Mouse (Mus musculus): Measurements from ENCODE around the gene Lix1l. TPM values are rescaled to one million over a fixed set of nuclear protein-coding genes. Genes with fewer than 3 reads are reported as not detected.

Gene Lix1l
- polyA plus RNA-seq, 1 experiment = 30.2 TPM

DNA sequence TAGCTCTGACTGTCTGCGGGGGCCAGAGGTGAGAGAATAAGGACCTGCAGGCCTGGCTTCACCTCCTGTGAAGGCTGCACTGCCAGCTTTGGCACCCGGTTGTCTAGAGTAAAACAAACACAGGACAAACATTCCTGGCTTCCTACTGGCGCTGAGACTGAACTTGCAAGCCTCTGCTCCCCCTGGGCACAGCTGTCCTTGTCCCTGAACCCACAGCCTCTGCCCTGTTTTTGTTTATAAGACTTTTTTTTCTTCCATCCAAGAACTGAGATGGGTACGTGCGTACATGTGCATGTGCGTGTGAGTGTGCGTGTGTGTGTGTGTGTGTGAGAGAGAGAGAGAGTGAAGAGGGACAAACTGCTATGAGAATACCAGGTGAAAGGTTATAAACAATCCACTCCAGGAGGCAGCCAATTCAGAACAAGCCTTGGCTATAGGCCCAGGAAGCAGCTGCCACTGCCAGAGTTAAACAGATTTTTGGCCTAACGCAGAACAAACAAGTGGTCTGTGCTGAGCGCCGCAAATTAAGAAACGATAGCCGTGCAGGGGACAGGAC is 45.8 kb upstream of the Lix1l start:
- no peaks in the 10 kb centered on the region for H3K27me3 ChIP-seq (ENCODE audit: control insufficient read depth, insufficient read depth, insufficient read length)
- peaks cover 4% of the 10 kb centered on the region for H3K36me3 ChIP-seq (ENCODE audit: control insufficient read depth, insufficient read depth)
- no peak overlapping the region for H3K4me3 ChIP-seq
- peaks cover 9% of the 10 kb centered on the region for H3K79me2 ChIP-seq (ENCODE audit: control insufficient read depth, insufficient read depth)
- no peak overlapping the region for H3ac ChIP-seq (ENCODE audit: control insufficient read depth, insufficient read length)
- H3K4me2 ChIP-seq (ENCODE audit: low read depth) = peak overlapping the region; percentile 34
- peak; percentile 64 to 81 (median 70) for TF ChIP-seq MYOD1 (IDR thresholded peaks at IDR 0.05; ENCODE audit: control insufficient read depth in 1 of 3, insufficient read length in 2 of 3, low read depth in 2 of 3)
- TF ChIP-seq MYOG (IDR thresholded peaks at IDR 0.05; ENCODE audit: control insufficient read depth in 1 of 3, insufficient read depth in 1 of 3, insufficient read length in 2 of 3, low read depth in 2 of 3) = peak in 2 of 3 experiments; percentile 69 to 81
- TF ChIP-seq REST (IDR thresholded peaks at IDR 0.05; ENCODE audit: insufficient read depth, insufficient read length) = no peak
- no peak for TF ChIP-seq CEBPB (IDR thresholded peaks at IDR 0.05; ENCODE audit: insufficient read depth, poor library complexity, severe bottlenecking)
- TF ChIP-seq TCF12 (IDR thresholded peaks at IDR 0.05; ENCODE audit: insufficient read depth, poor library complexity, severe bottlenecking) = no peak
- no peak for TF ChIP-seq POLR2A (IDR thresholded peaks at IDR 0.05; ENCODE audit: insufficient read length, low read depth)

DNA sequence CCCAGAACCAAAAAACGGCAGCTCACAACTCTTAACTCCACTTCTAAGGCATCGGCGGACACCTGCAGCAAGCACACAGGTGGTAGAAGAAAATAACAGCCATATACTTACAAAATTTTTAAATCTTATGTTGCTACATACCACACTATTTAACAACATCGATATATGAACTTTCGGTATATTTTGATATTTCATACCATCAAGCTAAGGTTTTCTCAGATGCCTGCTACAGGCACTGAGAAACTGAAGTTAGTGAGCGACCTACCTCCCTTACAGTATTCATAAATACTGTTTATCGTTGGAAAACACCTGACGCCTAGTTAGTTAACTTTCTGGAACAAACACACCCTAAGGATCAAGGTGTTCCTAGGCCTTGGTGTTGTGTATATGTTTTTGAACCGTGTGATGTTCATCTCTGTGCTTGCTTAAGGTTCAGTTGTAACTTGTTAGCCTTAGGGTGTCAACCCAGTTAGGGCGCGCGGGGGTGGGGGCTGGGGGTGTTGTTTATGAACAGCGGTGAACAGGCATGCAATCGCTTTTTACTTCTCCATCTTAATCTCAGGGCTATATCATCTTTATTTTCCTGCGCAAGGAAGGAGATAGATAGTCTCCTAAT is 44.8 kb upstream of the Lix1l start:
- peaks cover 10% of the 10 kb centered on the region for H3K36me3 ChIP-seq (ENCODE audit: control insufficient read depth, insufficient read depth)
- peak overlapping the region; percentile 71 for H3K4me3 ChIP-seq
- H3K4me2 ChIP-seq (ENCODE audit: low read depth) = no peak overlapping the region
- H3ac ChIP-seq (ENCODE audit: control insufficient read depth, insufficient read length) = no peak overlapping the region
- H3K27me3 ChIP-seq (ENCODE audit: control insufficient read depth, insufficient read depth, insufficient read length) = no peaks in the 10 kb centered on the region
- TF ChIP-seq MAX (IDR thresholded peaks at IDR 0.05; ENCODE audit: low read depth) (no peak), POLR2AphosphoS2 (IDR thresholded peaks at IDR 0.05; ENCODE audit: insufficient read length, low read depth) (no peak), POLR2A (IDR thresholded peaks at IDR 0.05; ENCODE audit: insufficient read length, low read depth) (no peak)
- peaks cover 9% of the 10 kb centered on the region for H3K79me2 ChIP-seq (ENCODE audit: control insufficient read depth, insufficient read depth)

DNA sequence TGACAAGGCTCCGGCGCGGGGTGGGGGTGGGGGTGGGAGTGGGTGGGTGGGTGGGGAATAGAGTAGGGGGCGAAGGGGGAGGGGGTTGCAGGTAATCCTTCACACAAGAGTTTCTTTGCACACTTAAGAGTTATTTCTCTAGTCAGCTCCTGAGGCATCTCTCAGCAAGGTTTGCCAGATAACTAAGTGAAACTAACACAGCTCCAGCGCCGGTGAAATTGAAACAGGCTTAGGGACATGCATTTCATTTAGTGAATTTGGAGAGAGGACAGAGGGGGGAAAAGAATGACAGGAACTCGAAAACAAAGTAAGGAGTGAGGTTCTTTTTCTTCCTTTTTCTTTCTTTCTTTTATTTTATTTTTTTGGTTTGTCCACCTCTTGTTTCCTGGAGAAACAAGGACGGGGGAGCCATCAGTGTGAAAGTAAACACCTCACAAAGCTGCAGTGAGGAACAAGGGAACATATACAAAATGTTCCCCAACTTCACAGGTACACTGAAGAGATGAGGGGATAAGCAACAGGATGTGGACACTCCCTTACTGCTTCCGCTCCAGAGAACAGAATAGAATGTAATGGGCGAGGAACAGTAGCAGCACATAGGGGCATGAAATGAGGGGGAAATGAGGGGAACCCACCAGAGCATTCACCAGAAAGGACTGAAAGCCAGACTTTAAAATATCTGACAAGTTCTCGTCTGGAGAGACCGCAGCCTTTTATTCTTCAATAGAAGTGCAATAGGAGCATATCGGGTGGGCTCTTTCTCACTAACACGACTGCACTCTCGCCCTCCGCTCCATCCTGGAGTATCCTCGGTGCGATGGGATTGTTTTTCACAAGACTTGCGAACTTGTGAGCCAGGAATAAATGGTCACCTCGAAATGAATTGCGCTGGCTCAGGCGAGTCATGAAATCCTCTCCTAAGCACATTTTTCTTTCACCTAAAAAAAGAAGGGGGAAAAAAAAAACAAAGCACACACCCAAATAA is 44.0 kb upstream of the Lix1l start:
- no peaks in the 10 kb centered on the region for H3K27me3 ChIP-seq (ENCODE audit: control insufficient read depth, insufficient read depth, insufficient read length)
- H3ac ChIP-seq (ENCODE audit: control insufficient read depth, insufficient read length) = no peak overlapping the region
- peak overlapping the region; percentile 98 for H3K4me2 ChIP-seq (ENCODE audit: low read depth)
- peak overlapping the region; percentile 71 for H3K4me3 ChIP-seq
- peaks cover 12% of the 10 kb centered on the region for H3K36me3 ChIP-seq (ENCODE audit: control insufficient read depth, insufficient read depth)
- no peak for TF ChIP-seq TCF12 (IDR thresholded peaks at IDR 0.05; ENCODE audit: insufficient read depth, poor library complexity, severe bottlenecking)
- no peak for TF ChIP-seq MYOG (IDR thresholded peaks at IDR 0.05; ENCODE audit: control insufficient read depth in 1 of 3, insufficient read depth in 1 of 3, insufficient read length in 2 of 3, low read depth in 2 of 3)
- TF ChIP-seq CEBPB (IDR thresholded peaks at IDR 0.05; ENCODE audit: insufficient read depth, poor library complexity, severe bottlenecking) = no peak
- no peak for TF ChIP-seq POLR2AphosphoS2 (IDR thresholded peaks at IDR 0.05; ENCODE audit: insufficient read length, low read depth)
- TF ChIP-seq POLR2A (IDR thresholded peaks at IDR 0.05; ENCODE audit: insufficient read length, low read depth) = no peak
- TF ChIP-seq MAX (IDR thresholded peaks at IDR 0.05; ENCODE audit: low read depth) = no peak
- TF ChIP-seq REST (IDR thresholded peaks at IDR 0.05; ENCODE audit: insufficient read depth, insufficient read length) = no peak
- no peak for TF ChIP-seq E2F4 (IDR thresholded peaks at IDR 0.05; ENCODE audit: insufficient read depth)
- no peak for TF ChIP-seq MYOD1 (IDR thresholded peaks at IDR 0.05; ENCODE audit: control insufficient read depth in 1 of 3, insufficient read length in 2 of 3, low read depth in 2 of 3)
- TF ChIP-seq TCF3 (IDR thresholded peaks at IDR 0.05; ENCODE audit: insufficient read length, low read depth) = no peak
- TF ChIP-seq USF1 (IDR thresholded peaks at IDR 0.05; ENCODE audit: low read depth) = no peak
- peaks cover 9% of the 10 kb centered on the region for H3K79me2 ChIP-seq (ENCODE audit: control insufficient read depth, insufficient read depth)

DNA sequence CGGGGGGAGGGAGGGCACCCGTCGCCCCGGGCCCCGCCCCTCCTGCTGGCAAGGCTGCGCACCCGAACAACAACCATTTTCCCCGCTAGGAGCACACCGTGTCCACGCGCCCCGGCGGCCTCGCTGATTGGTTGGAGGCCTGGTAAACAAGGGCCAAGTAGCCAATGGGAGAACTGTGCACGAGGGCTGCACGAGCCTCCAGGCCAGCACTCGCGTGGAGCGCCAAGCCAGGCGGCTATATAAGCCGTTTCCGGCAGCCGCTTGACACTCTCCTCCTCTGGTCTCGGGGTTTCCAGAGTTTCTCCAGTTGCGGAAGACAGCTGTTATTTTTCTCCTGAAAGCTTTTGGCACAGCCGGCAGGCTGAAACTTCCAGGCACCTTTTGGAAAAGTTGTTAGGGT is 43.3 kb upstream of the Lix1l start, which contains the start of gene Txnip:
TSS of gene Txnip (plus strand) at position 264 of the 400 bp plus-strand sequence.
- no peaks in the 10 kb centered on the region for H3K27me3 ChIP-seq (ENCODE audit: control insufficient read depth, insufficient read depth, insufficient read length)
- H3K79me2 ChIP-seq (ENCODE audit: control insufficient read depth, insufficient read depth) = peaks cover 9% of the 10 kb centered on the region
- H3K36me3 ChIP-seq (ENCODE audit: control insufficient read depth, insufficient read depth) = peaks cover 12% of the 10 kb centered on the region
- peak within 1 kb of the TSS; percentile 98 for H3K4me2 ChIP-seq (ENCODE audit: low read depth)
- no peak within 1 kb of the TSS for H3ac ChIP-seq (ENCODE audit: control insufficient read depth, insufficient read length)
- TF ChIP-seq CEBPB (IDR thresholded peaks at IDR 0.05; ENCODE audit: insufficient read depth, poor library complexity, severe bottlenecking) (no peak), MYOD1 (IDR thresholded peaks at IDR 0.05; ENCODE audit: control insufficient read depth in 1 of 3, insufficient read length in 2 of 3, low read depth in 2 of 3) (no peak), TCF3 (IDR thresholded peaks at IDR 0.05; ENCODE audit: insufficient read length, low read depth) (no peak), MAX (IDR thresholded peaks at IDR 0.05; ENCODE audit: low read depth) (peak; percentile 64), USF1 (IDR thresholded peaks at IDR 0.05; ENCODE audit: low read depth) (peak; percentile 18), SRF (IDR thresholded peaks at IDR 0.05; ENCODE audit: control insufficient read depth, insufficient read length, low read depth) (peak; percentile 97), REST (IDR thresholded peaks at IDR 0.05; ENCODE audit: insufficient read depth, insufficient read length) (no peak), TCF12 (IDR thresholded peaks at IDR 0.05; ENCODE audit: insufficient read depth, poor library complexity, severe bottlenecking) (no peak), E2F4 (IDR thresholded peaks at IDR 0.05; ENCODE audit: insufficient read depth) (no peak), POLR2AphosphoS2 (IDR thresholded peaks at IDR 0.05; ENCODE audit: insufficient read length, low read depth) (peak; percentile 88), POLR2A (IDR thresholded peaks at IDR 0.05; ENCODE audit: insufficient read length, low read depth) (peak; percentile 65), MYOG (IDR thresholded peaks at IDR 0.05; ENCODE audit: control insufficient read depth in 1 of 3, insufficient read depth in 1 of 3, insufficient read length in 2 of 3, low read depth in 2 of 3) (peak in 1 of 3 experiments; percentile 29)
- peak within 1 kb of the TSS; percentile 71 for H3K4me3 ChIP-seq

Data from myocyte (in vitro differentiated cells).